Mouse (Mus musculus) forebrain, embryonic 14.5 days (tissue): ENCODE data around the gene Sept5. TPM values are rescaled to one million over a fixed set of nuclear protein-coding genes. Genes with fewer than 3 reads are reported as not detected.

Experiments used
- ATAC-seq: fragments of 200-750 bp; cut with Nextera tagmentation; 2 replicates; pipeline ENCODE4 v1.8.0; 2017; ENCODE audit warnings: mild to moderate bottlenecking, moderate library complexity
- DNase-seq: peaks from one replicate; pipeline ENCODE4 v3.0.0-alpha.2; 2015; ENCODE audit warnings: low spot score
- H3K27ac ChIP-seq: fragments of 300-500 bp; sonication (generic); 2 replicates; pipeline ENCODE4 v1.5.1; 2014; ENCODE audit warnings: low read depth, mild to moderate bottlenecking, control low read depth, low read length, moderate library complexity
- H3K27me3 ChIP-seq: fragments of 300-500 bp; sonication (generic); replicated peaks from 2 replicates; pipeline ENCODE4 v1.6.1; 2014; ENCODE audit warnings: low read length, control low read depth, mixed read lengths; ENCODE audit not compliant: control insufficient read depth, insufficient read depth
- H3K36me3 ChIP-seq: fragments of 300-500 bp; sonication (generic); 2 replicates; pipeline ENCODE4 v1.6.1; 2014; ENCODE audit warnings: low read length, control low read depth; ENCODE audit not compliant: control insufficient read depth, insufficient read depth
- H3K4me1 ChIP-seq: fragments of 300-500 bp; sonication (generic); 2 replicates; pipeline ENCODE4 v1.6.1; 2014; ENCODE audit warnings: antibody characterized with exemption, low read length, control low read depth; ENCODE audit not compliant: control insufficient read depth, insufficient read depth
- H3K4me2 ChIP-seq: fragments of 300-500 bp; sonication (generic); 2 replicates; pipeline ENCODE4 v1.6.1; 2014; ENCODE audit warnings: mild to moderate bottlenecking, control low read depth, low read length
- H3K4me3 ChIP-seq: fragments of 300-500 bp; sonication (generic); 2 replicates; pipeline ENCODE4 v1.5.1; 2014; ENCODE audit warnings: low read depth, low read length, control low read depth
- H3K9ac ChIP-seq: fragments of 300-500 bp; sonication (generic); 2 replicates; pipeline ENCODE4 v1.6.1; 2014; ENCODE audit warnings: mild to moderate bottlenecking, low read length, control low read depth, moderate library complexity
- H3K9me3 ChIP-seq: fragments of 300-500 bp; sonication (generic); replicated peaks from 2 replicates; pipeline ENCODE4 v1.6.1; 2016; ENCODE audit warnings: low read length, control low read depth, mixed read lengths; ENCODE audit not compliant: control insufficient read depth
- WGBS: fragments of 180-500 bp; shearing (Covaris S2); extraction: QIAGEN DNeasy Blood & Tissue Kit; methylation state at CpG from one replicate; pipeline ENCODE4 v1.1.7; 2014; 5-methylcytosine and 5-hydroxymethylcytosine counted together
- polyA plus RNA-seq: library from polyadenylated mRNA; unstranded; fragments of >200 nt; fragmentation: Nextera tagmentation; extraction: Ambion mirVana; gene quantifications from 2 replicates; pipeline ENCODE4 v1.2.1, GENCODE M21; 2014

Gene Sept5
- polyA plus RNA-seq, 1 experiment from 2014 or later: 138 TPM

DNA sequence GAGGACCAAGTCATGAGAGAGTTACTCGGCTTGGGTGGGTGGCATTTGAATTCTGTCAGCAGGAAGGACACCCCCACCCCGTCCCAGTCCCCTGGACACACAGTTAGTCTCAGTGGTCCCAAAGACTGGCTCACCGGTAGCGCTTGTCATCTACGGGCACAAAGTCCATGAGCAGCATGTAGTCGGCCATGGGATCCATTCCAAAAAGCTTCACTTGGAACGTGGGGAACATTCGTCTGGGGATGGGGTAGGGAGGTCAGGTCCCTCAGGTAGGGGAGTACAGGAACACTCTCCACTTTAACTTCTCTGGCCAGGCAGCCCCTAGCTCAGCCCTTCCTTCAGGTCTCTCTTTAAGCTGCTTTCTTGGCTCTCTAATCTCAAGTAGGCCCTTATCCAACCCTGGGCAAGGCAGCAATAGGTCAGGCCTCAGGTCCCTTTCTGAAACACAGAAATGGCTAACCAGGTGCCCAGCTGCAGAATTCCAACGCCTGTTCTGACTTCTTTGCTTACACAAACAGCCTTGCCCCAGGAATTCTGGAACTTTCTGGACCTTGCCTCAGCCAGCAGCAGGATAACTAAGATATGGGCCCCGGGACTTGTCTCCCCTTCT, 44.7 kb downstream of the Sept5 start:
- 6% methylated on average over 10 of the region's 10 CpGs for whole genome bisulfite sequencing
- Histone ChIP-seq H3K9ac (no peak overlapping the region), H3K27ac (no peak overlapping the region), H3K27me3 (peaks cover 99% of the 10 kb centered on the region), H3K9me3 (no peaks in the 10 kb centered on the region), H3K36me3 (no peaks in the 10 kb centered on the region), H3K4me3 (no peak overlapping the region), H3K4me1 (peaks cover 2% of the 10 kb centered on the region), H3K4me2 (no peak overlapping the region)
- DNase-seq: no peak
- no peak for ATAC-seq

DNA sequence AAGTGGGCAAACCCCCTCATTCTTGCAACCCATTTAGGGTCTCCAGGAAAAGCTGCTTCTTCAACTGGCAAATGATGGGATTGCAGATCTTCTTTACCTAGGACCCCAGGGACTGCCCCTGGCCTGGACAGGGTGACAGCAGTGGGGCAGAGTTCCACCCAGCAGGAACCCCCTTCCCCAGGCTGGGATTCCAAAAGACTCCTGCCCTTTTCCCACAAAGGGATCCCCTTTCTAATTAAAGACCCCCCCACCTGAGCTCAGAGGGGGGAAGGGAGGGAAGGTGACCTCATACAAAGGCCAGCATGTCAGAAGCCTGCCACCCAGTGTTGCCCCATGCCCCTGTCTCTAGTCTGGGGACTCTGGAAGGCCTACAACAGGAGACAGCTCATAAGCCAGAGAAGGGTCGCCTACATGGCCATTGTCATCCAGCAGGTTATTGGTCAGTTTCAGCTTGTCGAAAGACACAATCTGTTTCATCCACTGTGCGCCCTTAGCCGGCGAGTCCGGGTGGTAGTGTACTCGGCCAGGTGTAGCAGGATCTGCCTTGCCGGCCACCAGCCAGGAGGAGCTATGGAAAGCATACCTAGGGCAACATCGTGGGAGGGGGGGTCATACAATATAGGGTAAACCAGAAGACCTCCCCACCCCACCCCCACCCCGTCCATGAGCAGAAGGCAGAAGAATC, 45.9 kb downstream of the Sept5 start:
- no peak overlapping the region for H3K27ac ChIP-seq
- DNase-seq: no peak
- H3K27me3 ChIP-seq: peaks cover 96% of the 10 kb centered on the region
- no peak for ATAC-seq
- 5% methylated on average over 10 of the region's 10 CpGs for WGBS
- peaks cover 2% of the 10 kb centered on the region for H3K4me1 ChIP-seq
- no peak overlapping the region for H3K9ac ChIP-seq
- H3K36me3 ChIP-seq: no peaks in the 10 kb centered on the region
- H3K4me3 ChIP-seq: no peak overlapping the region
- no peaks in the 10 kb centered on the region for H3K9me3 ChIP-seq
- no peak overlapping the region for H3K4me2 ChIP-seq

- ATAC-seq (no peak), DNase-seq (no peak)
- Histone ChIP-seq H3K27me3 (peaks cover 95% of the 10 kb centered on the region), H3K4me3 (no peak overlapping the region), H3K36me3 (no peaks in the 10 kb centered on the region), H3K4me2 (no peak overlapping the region), H3K9me3 (no peaks in the 10 kb centered on the region), H3K4me1 (peaks cover 2% of the 10 kb centered on the region), H3K9ac (no peak overlapping the region), H3K27ac (no peak overlapping the region)
- WGBS: 6% methylated on average over 10 of the region's 10 CpGs
These were observed 46.6 kb downstream of the Sept5 start for GRCm38 (mm10) chr16:18583169-18583568.

GRCm38 (mm10) chr16:18582426-18583148, 47.2 kb downstream of the Sept5 start:
- ATAC-seq: no peak
- under 1% methylated on average over 56 of the region's 67 CpGs for WGBS
- Histone ChIP-seq H3K9ac (no peak overlapping the region), H3K27ac (no peak overlapping the region), H3K4me1 (peaks cover 2% of the 10 kb centered on the region; the same call in 1 of the 2 replicates), H3K27me3 (peaks cover 93% of the 10 kb centered on the region), H3K9me3 (no peaks in the 10 kb centered on the region), H3K4me2 (peak overlapping the region; percentile 50), H3K36me3 (no peaks in the 10 kb centered on the region), H3K4me3 (peak overlapping the region; percentile 31)
- DNase-seq: no peak

DNA sequence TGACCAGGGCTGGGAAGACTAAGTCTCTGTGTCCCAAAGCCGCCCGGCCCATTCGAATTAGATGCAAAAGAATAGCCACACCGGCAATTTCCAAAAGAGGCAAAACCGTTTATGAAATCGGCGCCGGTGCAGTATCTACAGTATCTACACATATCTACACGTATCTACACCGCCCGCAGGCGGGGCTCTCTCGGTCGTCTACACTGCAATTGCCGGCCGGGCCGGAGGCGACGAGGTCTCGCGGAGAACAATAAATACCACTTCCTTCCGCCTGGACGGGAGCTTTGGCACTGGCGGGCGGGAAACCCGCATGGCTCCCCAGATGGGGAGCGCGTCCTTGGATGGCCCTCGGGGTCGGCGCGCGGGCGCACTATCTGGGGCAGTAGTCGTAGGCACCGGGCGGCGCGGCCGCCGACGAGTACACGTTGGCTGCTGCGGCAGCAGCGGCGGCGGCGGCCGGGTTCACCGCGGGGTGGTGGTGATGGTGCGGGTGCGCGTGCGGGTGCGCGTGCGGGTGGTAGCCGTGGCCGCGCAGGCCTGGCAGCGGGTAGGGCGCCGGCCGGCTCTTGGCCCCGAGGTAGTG, 48.0 kb downstream of the Sept5 start:
- Histone ChIP-seq H3K4me2 (peak overlapping the region; percentile 50), H3K36me3 (no peaks in the 10 kb centered on the region), H3K27ac (no peak overlapping the region), H3K4me3 (peak overlapping the region; percentile 31), H3K4me1 (peaks cover 2% of the 10 kb centered on the region; the same call in 1 of the 2 replicates), H3K9ac (peak overlapping the region; percentile 29; the same call in 1 of the 2 replicates), H3K27me3 (peaks cover 85% of the 10 kb centered on the region), H3K9me3 (no peaks in the 10 kb centered on the region)
- peak; percentile 29 for ATAC-seq
- under 1% methylated on average over 63 of the region's 66 CpGs for WGBS
- no peak for DNase-seq

- H3K9me3 ChIP-seq: no peaks in the 10 kb centered on the region
- peak overlapping the region; percentile 50 for H3K4me2 ChIP-seq
- DNase-seq (no peak), ATAC-seq (no peak)
- peak overlapping the region; percentile 31; the same call in 1 of the 2 replicates for H3K4me3 ChIP-seq
- 5% methylated on average over 21 of the region's 21 CpGs for WGBS
- no peaks in the 10 kb centered on the region for H3K4me1 ChIP-seq
- H3K9ac ChIP-seq: no peak overlapping the region
- H3K36me3 ChIP-seq: no peaks in the 10 kb centered on the region
- no peak overlapping the region for H3K27ac ChIP-seq
- H3K27me3 ChIP-seq: peaks cover 79% of the 10 kb centered on the region
These were observed 48.6 kb downstream of the Sept5 start for GRCm38 (mm10) chr16:18581050-18581622.

DNA sequence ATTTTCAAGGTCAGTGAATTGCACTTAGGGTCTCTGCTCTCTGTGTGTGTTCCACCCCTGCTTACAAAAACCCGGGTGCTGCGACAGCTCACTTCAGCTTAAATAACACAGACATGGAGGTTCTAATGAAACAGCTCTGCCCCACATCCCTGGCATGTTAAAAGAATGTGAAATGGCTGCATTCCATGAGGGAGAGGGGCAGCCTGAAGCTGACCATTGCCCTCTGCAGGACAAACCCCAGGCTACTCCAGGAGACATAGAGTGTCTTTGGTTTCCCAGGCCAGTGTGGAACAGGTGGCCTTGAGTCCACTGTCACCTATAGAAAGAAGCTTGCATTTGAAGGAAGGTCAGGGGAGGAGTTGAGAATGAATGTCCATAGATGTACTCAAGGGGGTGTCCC, 49.4 kb downstream of the Sept5 start:
- H3K4me3 ChIP-seq: no peak overlapping the region
- no peak overlapping the region for H3K27ac ChIP-seq
- no peaks in the 10 kb centered on the region for H3K36me3 ChIP-seq
- H3K9ac ChIP-seq: no peak overlapping the region
- DNase-seq (no peak), ATAC-seq (no peak)
- no peak overlapping the region for H3K4me2 ChIP-seq
- peaks cover 71% of the 10 kb centered on the region for H3K27me3 ChIP-seq
- 18% methylated on average over 2 of the region's 2 CpGs for WGBS
- no peaks in the 10 kb centered on the region for H3K4me1 ChIP-seq
- H3K9me3 ChIP-seq: no peaks in the 10 kb centered on the region

DNA sequence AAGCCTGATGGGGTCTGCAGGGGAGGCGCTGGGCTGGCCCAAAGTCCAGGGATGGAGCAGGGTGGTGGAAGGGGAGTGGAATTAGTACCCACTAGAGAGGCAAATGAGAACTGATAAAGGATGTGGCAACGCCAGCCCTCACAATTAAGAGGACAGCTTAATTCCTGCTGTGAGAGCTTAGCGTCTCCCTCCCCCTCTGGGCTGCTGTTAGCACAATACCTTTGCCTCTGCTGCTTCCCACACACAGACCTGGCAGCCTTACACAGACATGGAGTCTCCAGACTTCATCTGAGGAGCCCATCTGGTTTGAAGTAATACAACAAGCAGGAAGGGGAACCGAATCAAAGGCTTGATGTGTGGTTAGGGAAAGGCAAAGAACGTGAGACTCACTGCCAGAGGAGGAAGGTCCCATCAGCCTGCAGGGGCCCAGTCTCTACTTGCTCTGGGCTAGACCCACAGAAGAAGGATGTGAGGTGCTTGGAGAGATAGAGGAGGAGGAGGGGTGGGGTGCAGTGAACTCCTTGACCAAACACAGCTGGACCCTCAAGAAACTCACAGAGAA, 52.1 kb downstream of the Sept5 start:
- no peak overlapping the region for H3K4me2 ChIP-seq
- no peaks in the 10 kb centered on the region for H3K36me3 ChIP-seq
- H3K9ac ChIP-seq: no peak overlapping the region
- peaks cover 44% of the 10 kb centered on the region for H3K27me3 ChIP-seq
- no peak overlapping the region for H3K27ac ChIP-seq
- WGBS: 9% methylated on average over 5 of the region's 5 CpGs
- H3K4me3 ChIP-seq: no peak overlapping the region
- no peak for DNase-seq
- no peak for ATAC-seq
- no peaks in the 10 kb centered on the region for H3K4me1 ChIP-seq
- no peaks in the 10 kb centered on the region for H3K9me3 ChIP-seq
